Mouse (Mus musculus) layer of hippocampus, adult 9-10 months (tissue): ENCODE data around the gene Hey2.
A peak's percentile ranks its signal among the peaks of the same experiment; 100 is the strongest.

Source experiments
- DNase-seq: peaks from one replicate; pipeline ENCODE4 v3.0.0; 2022; ENCODE audit warnings: low spot score

The Hey2 gene

GRCm38 (mm10) chr10:30842643-30843437 is at the start of gene Hey2:
Hey2 (minus strand) TSS chr10:30842801.
- peak; percentile 91 for DNase-seq

GRCm38 (mm10) chr10:30883085-30883760 is 40.6 kb upstream of the Hey2 start:
- DNase-seq: no peak

- no peak for DNase-seq
Measured at GRCm38 (mm10) chr10:30881109-30881508, 38.5 kb upstream of the Hey2 start.

GRCm38 (mm10) chr10:30845101-30845825 is 2.7 kb upstream of the Hey2 start:
- no peak for DNase-seq

DNA sequence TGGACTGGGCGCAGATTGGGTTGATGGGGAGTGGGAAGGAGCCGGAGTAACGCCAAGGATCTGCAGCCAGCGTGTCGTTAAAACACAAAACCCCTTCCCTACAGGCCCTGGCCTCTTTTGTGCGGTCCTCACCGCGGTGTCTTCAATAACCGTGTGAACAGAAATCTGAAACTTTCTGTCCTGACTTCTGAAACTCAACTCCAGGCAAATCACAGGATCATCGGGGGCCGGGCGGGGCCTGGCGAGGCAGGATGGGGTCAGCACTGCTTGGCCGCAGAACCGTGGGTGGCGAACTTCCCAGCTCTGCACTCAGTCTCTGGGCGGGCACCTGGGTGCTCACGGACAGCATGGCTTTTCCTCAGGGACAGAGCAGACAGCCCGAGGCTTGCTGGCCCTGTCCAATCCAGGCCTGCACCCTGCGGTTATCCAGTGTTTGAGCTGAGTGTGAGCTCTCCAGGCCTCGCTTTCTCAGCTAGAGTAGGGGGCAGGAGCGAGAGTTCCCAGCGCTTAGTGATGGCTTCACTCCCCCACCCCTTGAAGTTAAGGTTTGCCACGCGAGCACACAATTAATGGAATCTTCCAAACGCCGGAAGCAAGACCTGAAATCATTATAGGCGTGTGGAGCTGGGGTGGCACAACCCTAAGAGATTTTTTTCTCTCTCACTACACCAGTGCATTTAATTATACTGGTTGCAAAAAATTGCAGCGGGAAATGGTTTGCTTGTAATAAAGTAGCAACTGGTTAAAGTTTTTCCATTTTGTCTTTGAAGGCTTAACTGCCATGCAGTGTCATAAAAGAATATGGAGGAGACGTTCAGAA is 1.8 kb upstream of the Hey2 start:
- no peak for DNase-seq

GRCm38 (mm10) chr10:30843438-30844190 is 1.0 kb upstream of the Hey2 start:
- no peak for DNase-seq

DNA sequence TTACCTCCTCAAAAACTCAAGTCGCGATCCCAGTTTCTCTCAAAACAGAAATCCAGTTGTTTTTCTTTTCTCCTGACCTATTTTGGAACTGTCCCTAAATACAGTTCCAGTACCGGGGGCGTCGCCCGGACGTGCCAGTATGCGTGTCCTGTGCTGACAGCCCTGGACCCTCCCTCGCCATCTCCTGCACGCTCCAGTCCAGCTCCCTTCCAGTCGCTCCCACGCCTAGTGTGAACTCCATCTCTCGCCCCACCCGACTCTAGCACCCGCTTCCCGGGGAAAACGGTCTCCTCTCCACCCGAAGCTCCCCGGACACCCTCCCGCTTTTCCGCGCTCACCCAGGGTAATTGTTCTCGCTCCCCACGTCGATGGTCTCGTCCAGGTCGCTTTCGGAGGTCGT is 373 bp downstream of the Hey2 start:
- no peak for DNase-seq

DNA sequence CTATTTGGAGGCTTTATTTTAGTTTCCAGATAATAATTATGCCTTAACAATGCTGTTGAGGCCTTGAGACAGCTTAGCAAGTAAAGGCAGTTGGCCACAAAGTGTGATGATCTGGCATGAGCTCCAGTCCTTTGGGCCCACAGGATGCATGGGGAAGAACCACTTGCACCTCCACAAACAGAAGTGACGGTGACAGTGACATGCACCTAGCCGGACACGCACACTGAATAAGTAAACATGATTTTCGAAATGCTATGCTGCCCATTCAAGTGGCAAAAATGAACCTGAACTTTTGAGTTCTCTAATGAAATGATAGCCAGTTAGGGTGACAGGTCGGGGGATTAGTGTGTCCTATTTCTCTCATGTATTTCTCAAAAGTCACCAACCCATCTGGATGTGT is 1.8 kb downstream of the Hey2 start:
- no peak for DNase-seq

- DNase-seq: no peak
Measured at GRCm38 (mm10) chr10:30838188-30838587, 4.4 kb downstream of the Hey2 start.

DNA sequence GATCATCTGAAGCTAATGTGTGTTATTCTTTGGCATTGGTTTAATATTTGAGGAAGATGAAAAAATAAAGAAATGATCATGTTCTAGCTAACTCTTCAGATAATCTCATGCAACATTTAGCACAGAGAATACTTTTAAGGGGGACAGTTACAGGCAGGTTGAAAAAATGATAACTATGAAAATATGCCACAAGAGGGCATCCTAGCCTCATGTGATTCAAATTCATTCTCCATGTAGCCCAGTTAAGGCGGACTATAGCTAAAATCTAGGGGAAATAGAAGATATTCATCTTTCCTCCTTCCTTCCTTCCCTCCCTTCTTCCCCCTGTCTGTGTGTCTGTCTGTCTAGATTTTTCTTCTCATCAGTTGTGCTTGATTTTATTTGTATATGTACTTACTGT is 17.6 kb downstream of the Hey2 start:
- DNase-seq: peak; percentile 76

- peak; percentile 99 for DNase-seq
Measured at GRCm38 (mm10) chr10:30810967-30811293, 31.7 kb downstream of the Hey2 start.

DNA sequence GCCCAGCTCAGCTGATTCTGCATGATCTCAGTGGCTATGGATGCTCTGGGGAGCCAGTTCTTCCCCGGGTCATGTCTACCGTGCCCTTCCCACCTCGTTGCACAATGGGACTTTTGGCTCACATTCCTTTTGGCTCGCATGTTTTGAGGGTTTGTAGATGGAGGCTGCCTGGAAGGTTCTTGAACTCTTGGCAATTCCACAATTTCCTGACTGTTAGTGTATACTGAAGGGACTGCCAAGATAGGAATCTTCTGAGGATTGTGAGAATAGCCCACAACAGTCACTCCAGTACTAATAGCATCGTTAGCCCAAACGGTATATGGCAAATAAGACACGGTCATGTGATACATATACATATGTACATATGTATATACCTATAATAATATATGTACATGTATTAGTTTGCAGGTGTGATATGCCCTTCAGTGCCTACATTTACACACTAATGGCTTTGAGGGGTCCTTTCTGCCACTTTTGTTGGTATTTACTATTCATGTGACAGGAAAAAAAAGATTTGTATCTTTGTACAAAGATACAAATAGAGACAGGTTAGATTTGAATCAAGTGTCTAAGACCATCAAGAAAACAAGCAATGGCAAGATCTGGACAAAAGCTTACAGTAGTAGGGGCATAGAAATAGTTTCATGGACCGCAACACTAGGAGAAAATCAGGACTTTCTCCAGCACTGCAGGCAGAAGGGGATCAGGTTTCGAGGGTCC is 32.2 kb downstream of the Hey2 start:
- DNase-seq: no peak

DNA sequence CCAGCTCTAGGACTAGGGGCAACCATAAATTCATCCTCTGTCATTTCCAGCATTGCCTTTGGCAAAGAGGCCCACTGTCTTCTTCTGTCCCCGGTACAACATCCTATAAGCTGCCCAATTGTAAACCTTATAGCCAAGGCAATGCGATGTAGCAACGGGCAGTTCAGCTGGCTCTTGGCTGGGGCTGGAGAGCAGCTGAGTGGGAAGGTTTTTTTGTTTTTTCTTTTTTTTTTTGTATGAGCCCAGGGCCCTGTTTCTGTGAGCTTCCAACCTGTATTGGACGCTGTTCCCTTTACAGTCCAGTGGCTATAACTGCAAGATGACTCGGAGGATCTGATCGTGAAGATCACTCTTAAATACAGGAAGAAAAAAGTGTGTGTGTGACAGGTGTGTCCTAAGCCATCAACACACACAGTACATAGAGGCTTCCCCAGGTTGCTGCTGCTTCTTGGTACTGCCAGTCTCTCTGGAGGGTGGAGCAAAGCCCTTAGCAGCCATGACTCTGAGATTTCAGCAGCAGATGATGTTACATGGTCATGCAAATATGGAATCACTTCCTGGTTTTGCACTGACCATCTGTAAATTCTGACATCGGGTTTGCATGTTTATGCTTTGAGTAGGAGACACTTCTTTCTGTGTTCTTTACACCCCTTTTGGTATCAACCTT is 38.9 kb downstream of the Hey2 start:
- DNase-seq: no peak

DNA sequence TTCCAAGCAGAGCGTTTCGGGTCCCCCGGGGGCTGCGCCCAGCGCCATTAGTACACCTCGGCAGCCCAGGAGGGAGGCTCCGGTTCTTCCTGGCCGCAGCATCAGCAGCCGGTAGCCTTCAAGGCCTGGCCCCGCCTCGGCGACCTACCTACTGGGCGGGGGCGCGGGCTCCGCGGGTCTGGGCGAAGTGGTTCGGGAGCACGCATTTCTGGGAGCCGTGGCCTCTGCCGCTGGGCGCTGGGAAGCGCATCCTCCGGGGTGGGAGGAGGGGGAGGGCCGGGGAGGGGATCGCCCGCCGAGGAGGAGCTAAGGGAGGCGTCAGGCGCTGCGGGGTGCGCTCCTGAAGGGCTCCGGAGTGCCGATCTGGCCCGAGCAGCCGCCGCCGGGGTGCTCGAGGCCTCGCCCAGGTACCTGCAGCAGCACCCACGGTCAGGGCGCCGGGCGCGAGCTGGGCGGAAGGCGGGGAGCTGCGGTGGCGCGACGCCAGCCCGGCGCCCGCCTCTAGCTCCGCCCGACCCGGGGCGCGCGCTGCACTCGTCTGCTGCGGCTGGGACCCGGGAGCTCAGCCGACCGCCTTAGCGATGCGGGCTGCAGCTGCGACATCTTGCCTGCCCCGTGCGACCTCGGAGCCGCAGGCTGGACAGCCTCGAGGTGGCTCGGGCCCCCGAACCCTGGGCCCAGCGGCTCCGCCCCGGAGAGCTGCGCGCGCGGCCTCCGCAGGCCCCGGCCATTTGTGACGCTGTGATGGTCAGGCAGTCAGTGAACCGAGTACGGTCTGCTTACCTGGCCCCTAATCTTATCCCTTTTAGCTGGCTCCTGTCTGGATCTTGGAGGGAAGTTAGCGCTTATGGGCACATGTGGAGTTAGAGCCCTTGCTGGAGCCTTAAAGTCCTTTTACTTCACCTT is 39.7 kb downstream of the Hey2 start, which contains the start of gene Ncoa7:
Gene Ncoa7, minus strand, starts transcription at position 646 of the 906 bp plus-strand sequence.
- DNase-seq: no peak

GRCm38 (mm10) chr10:30802033-30802432 is 40.6 kb downstream of the Hey2 start:
- DNase-seq: no peak

DNA sequence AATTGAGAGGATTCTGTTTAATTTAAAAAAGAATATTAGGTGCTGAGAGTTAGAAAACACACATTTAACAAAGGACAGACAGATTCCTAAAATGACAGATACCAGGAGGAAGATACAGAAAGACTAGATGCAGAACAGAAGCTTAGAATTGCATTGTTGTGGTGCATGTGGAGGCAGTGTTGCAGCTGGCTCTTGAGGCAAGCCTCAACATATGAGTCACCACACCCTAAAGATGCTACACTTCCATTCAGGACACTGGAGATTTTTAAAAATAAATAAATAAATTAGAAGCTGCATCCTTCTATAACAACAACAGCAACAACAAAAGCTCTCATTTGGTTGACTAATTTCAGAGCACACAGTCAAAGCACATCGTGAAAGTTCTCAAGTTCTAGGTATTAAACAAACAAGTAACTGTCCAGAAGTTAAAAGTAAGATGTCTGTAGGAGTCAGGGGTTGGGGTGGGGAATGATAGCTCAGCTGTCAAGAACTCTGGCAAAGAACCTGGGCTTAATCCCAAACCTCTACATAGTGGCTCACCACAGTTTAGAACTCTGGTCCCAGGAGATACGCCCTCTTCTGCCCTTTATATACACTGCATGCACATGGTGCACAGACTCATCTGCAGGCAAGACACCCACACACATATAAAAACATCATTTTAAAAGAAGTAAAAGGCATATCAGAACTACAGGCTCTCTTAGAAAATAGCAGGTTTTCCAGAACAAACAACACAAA is 42.7 kb downstream of the Hey2 start:
- no peak for DNase-seq

DNA sequence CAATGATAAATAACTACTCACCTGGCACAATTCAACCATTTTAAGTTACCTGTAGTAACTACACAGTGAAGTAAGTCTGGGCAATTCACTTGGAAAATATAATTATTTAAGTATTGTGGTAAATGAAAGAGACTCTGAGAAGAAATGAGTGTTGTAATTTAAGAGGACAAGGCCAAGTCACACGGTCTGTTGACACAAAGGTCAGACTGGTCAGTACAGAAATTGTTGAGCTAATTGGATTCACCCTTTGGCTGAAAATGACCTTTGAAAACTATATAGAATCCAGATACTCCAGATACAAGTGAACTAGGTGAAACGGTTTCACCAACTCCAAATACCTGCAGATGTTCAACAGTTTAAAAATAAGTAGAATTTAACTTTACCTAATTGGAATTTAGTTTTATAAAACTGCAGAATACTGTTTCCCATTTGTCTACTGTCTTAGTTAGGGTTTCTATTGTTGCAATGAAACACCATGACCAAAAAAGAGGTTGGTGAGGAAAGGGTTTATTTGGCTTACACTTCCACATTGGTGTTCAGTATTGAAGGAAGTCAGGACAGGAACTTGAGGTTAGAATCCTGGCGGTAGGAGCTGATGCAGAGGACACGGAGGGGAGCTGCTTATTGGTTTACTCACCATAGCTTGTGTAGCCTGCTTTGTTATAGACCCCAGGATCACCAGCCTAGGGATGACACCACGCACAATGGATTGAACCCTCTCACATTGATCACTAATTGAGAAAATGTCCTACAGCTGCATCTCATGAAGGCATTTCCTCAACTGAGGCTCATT is 45.9 kb downstream of the Hey2 start:
- no peak for DNase-seq

DNA sequence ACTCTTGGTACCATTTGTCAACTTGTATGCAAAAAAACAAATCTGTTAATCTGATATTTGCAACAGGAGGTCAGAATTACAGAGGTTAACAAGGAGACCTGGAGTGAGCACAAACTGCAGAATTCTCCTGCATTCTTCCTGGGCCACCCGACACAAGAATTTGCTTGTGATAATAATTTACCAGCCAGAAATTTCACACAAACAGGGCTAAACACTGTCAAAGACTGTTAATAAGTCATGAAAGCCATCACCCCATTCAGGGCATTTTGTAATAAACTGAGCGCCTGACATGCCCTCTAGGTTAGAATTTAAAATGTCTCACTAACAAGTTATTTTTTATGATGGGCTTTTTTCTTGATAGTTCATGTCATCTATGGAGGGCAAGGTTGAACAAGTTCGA is 51.6 kb downstream of the Hey2 start:
- no peak for DNase-seq
